ENCODE assay signal across 12 mouse cellular contexts in genomic region chr4:135834124-135834717, GRCm38 (mm10). TPM values are rescaled to one million over a fixed set of nuclear protein-coding genes. Genes with fewer than 3 reads are reported as not detected.
DNase-seq lines count a peak whose midpoint lies in the region; ATAC-seq lines count a peak whose summit lies in the region.
"Had no signal": no experiment of that assay in that cellular context is flagged by ENCODE, and none has a peak within 500 bp of the region (broad histone marks: within the 10 kb centered on the region; RNA-seq: fewer than 3 reads in every experiment).

No protein-coding gene starts in this region.

- ATAC-seq in limb, embryonic 13.5 days (ENCODE audit: low FRiP score, low read depth), result no peak
- ATAC-seq in hindbrain, embryonic 16.5 days, result peak; percentile 27; the same call in 1 of the 2 replicates
- ATAC-seq in neural tube, embryonic 15.5 days (ENCODE audit: low FRiP score), result no peak; the same call in 1 of the 2 replicates

- H3K4me2 ChIP-seq in limb, embryonic 13.5 days (replicated peaks), result no peak overlapping the region
- H3K4me2 ChIP-seq in hindbrain, embryonic 16.5 days (ENCODE audit: low read length), result no peak overlapping the region
- no peak overlapping the region for H3K4me2 ChIP-seq in neural tube, embryonic 15.5 days

- WGBS in limb, embryonic 13.5 days, result 84% methylated on average over 8 of the region's 8 CpGs
- 86% methylated on average over 8 of the region's 8 CpGs for WGBS in limb, embryonic 10.5 days
- WGBS in hindbrain, embryonic 16.5 days, result 77% methylated on average over 8 of the region's 8 CpGs
- WGBS in neural tube, embryonic 15.5 days, result 87% methylated on average over 8 of the region's 8 CpGs

- H3K9ac ChIP-seq in limb, embryonic 13.5 days, result 0 out of 2 replicates have a peak overlapping the region, but pooled peaks have one; percentile 13
- no peak overlapping the region for H3K9ac ChIP-seq in hindbrain, embryonic 16.5 days (ENCODE audit: low read depth, low read length)
- H3K9ac ChIP-seq in neural tube, embryonic 15.5 days (replicated peaks), result no peak overlapping the region

- no peak overlapping the region for H3K27ac ChIP-seq in limb, embryonic 13.5 days
- H3K27ac ChIP-seq in limb, embryonic 10.5 days, result no peak overlapping the region
- peak overlapping the region; percentile 80; the same call in 1 of the 2 replicates for H3K27ac ChIP-seq in hindbrain, embryonic 16.5 days (ENCODE audit: low read depth, low read length)
- peak overlapping the region; percentile 79 for H3K27ac ChIP-seq in neural tube, embryonic 15.5 days (replicated peaks)

- peaks cover 23% of the 10 kb centered on the region for H3K4me1 ChIP-seq in limb, embryonic 13.5 days
- peaks cover 17% of the 10 kb centered on the region for H3K4me1 ChIP-seq in limb, embryonic 10.5 days
- peaks cover 15% of the 10 kb centered on the region for H3K4me1 ChIP-seq in hindbrain, embryonic 16.5 days (ENCODE audit: control insufficient read depth, insufficient read depth, low read depth, low read length)
- peaks cover 17% of the 10 kb centered on the region for H3K4me1 ChIP-seq in neural tube, embryonic 15.5 days
- H3K4me1 ChIP-seq: megakaryocyte, embryonic 14.5 days had no signal

- no peaks in the 10 kb centered on the region for H3K27me3 ChIP-seq in limb, embryonic 13.5 days
- H3K27me3 ChIP-seq in limb, embryonic 10.5 days (ENCODE audit: low read depth, poor library complexity, severe bottlenecking), result no peaks in the 10 kb centered on the region
- H3K27me3 ChIP-seq in hindbrain, embryonic 16.5 days (replicated peaks; ENCODE audit: control insufficient read depth, insufficient read depth, low read length), result no peaks in the 10 kb centered on the region
- H3K27me3 ChIP-seq in neural tube, embryonic 15.5 days (replicated peaks), result no peaks in the 10 kb centered on the region

- H3K9me3 ChIP-seq in limb, embryonic 13.5 days, result no peaks in the 10 kb centered on the region
- no peaks in the 10 kb centered on the region for H3K9me3 ChIP-seq in limb, embryonic 10.5 days (replicated peaks)
- no peaks in the 10 kb centered on the region for H3K9me3 ChIP-seq in hindbrain, embryonic 16.5 days (ENCODE audit: control insufficient read depth, low read length)
- no peaks in the 10 kb centered on the region for H3K9me3 ChIP-seq in neural tube, embryonic 15.5 days (replicated peaks)

- H3K36me3 ChIP-seq in limb, embryonic 13.5 days, result no peaks in the 10 kb centered on the region
- no peaks in the 10 kb centered on the region for H3K36me3 ChIP-seq in limb, embryonic 10.5 days
- no peaks in the 10 kb centered on the region for H3K36me3 ChIP-seq in hindbrain, embryonic 16.5 days (ENCODE audit: control insufficient read depth, insufficient read depth, low read length)
- H3K36me3 ChIP-seq in neural tube, embryonic 15.5 days, result no peaks in the 10 kb centered on the region

- peak; percentile 59 to 61 for DNase-seq in cerebellum, postnatal 10 days
- no peak for DNase-seq in cerebellum, adult 9-11 months
- DNase-seq in limb, embryonic 10.5 days (ENCODE audit: low spot score), result no peak
- no peak for DNase-seq in liver
- no peak for DNase-seq in spleen, postnatal 14 days (ENCODE audit: low spot score in 2 of 2)
- DNase-seq: cerebellum, adult 18-20 months; lung, adult 18-20 months had no signal

- H3K4me3 ChIP-seq in limb, embryonic 13.5 days, result no peak overlapping the region
- H3K4me3 ChIP-seq in limb, embryonic 10.5 days, result no peak overlapping the region
- H3K4me3 ChIP-seq in hindbrain, embryonic 16.5 days (ENCODE audit: low read length), result no peak overlapping the region
- no peak overlapping the region for H3K4me3 ChIP-seq in neural tube, embryonic 15.5 days (replicated peaks)
- H3K4me3 ChIP-seq: layer of hippocampus, adult 2 months; megakaryocyte, embryonic 14.5 days had no signal

RNA-seq across cellular contexts. Expression of gene Srsf10, which starts 21.3 kb away (rescaled TPM):
- polyA plus RNA-seq in limb, embryonic 13.5 days (2015; fragmentation: Nextera tagmentation; extraction: Ambion mirVana), result 323 and 330 TPM in 2 replicates
- polyA plus RNA-seq in limb, embryonic 10.5 days (2016; fragmentation: Nextera tagmentation; extraction: Ambion mirVana), result 328 and 383 TPM in 2 replicates
- 144 and 166 TPM in 2 replicates for polyA plus RNA-seq in hindbrain, embryonic 16.5 days (2015; fragmentation: Nextera tagmentation; extraction: Ambion mirVana)
- polyA plus RNA-seq in neural tube, embryonic 15.5 days (2015; fragmentation: Nextera tagmentation; extraction: Ambion mirVana), result 157 and 178 TPM in 2 replicates

RNA-seq across cellular contexts. Expression of gene Pnrc2, which starts 39.4 kb away (rescaled TPM):
- polyA plus RNA-seq in limb, embryonic 13.5 days (2015; fragmentation: Nextera tagmentation; extraction: Ambion mirVana), result 192 and 195 TPM in 2 replicates
- 177 and 208 TPM in 2 replicates for polyA plus RNA-seq in limb, embryonic 10.5 days (2016; fragmentation: Nextera tagmentation; extraction: Ambion mirVana)
- 98.2 and 103 TPM in 2 replicates for polyA plus RNA-seq in hindbrain, embryonic 16.5 days (2015; fragmentation: Nextera tagmentation; extraction: Ambion mirVana)
- 82.1 and 114 TPM in 2 replicates for polyA plus RNA-seq in neural tube, embryonic 15.5 days (2015; fragmentation: Nextera tagmentation; extraction: Ambion mirVana)

Comparison
In these comparisons a context has a peak if more than half of its experiments do, and no peak if none do; other contexts are left out.
1. DNase-seq: peak in cerebellum, postnatal 10 days (2 of 2); none in cerebellum, adult 9-11 months (single experiment), limb, embryonic 10.5 days (single experiment), liver (single experiment) and spleen, postnatal 14 days (0 of 2).
2. H3K27ac ChIP-seq: peak in hindbrain, embryonic 16.5 days (single experiment) and neural tube, embryonic 15.5 days (single experiment); none in limb, embryonic 13.5 days (single experiment) and limb, embryonic 10.5 days (single experiment).